Mouse (Mus musculus) natural killer cell, adult 2 months (primary cell): Measurements from ENCODE around the gene Calhm1.
"Not testable (repeated sequence)": the region's sequence is repeated elsewhere in the genome, so short reads cannot be mapped to it uniquely, and the experiment has no call there.

Source experiments
- DNase-seq, 2 experiments: peaks; one replicate each; pipeline ENCODE4 v3.0.0; 2022; ENCODE audit warnings: low spot score in 2 of 2

The Calhm1 gene

DNA sequence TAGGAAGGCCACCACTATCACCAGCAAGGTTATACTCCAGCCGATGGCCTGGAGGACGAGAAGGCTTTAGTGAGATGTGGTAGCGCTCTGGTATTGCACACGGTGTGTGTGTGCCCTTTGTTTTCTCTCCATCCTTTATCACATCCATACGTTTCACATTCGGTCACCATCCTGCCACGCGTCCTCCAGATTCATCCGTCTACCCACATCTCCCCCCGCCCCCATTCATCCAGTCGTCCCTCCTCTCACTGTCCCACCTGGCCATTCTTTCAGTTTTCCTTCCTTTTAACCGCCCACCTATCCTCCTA, 8.0 kb upstream of the Calhm1 start:
- DNase-seq, result no peak

DNA sequence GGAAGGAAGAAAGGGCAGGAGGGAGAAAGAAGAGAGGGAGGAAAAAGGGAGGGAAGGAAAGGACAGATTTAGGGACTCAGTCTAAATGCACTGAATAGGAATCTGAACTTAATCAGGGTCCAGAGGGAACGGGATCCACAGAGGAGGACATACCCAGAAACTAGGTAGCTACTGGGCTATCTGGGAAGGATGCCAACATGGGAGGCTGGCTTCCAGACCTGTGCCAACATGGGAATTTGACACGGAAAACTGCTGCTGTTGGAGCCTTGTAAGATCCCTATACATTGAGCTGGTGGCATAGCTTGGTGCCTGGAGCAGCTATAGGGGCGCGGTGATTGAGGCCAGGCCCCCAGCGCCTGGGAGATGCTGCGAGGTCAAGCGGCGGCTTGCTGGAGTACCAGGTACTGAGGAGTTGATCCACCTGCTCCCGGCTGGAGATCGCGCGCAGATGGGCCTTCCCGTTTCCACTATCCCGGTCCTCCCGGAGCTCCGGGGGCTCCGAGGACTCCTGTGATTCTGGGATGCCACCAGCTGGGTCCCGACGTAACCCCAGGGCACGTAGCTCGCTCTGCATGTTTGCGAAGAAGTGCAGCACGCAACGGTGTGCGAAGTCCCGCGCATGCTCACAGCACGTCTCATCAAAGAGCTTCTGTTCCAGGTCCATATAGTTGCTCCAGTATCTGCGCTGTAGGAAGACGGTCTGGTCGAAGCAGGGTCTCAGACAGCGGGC, 7.4 kb upstream of the Calhm1 start:
- DNase-seq, result no peak

DNA sequence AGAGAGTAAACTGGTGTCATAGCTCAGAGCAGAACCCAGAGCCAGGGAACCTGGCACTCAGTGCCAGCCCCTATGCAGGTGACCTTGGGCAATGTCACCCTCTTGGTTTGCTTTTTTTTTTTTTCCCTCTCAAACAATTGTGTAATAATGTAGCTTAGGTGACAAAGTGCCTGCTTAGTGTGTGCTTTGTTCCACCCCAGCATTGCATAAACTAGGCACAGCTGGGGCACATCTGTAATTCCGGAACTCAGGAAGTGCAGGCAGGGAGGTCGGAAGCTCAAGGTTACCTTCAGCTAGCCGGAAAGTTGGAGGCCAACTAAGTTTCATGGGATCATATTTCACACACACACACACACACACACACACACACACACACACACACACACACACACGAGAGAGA, 5.8 kb upstream of the Calhm1 start:
- no peak for DNase-seq

- DNase-seq, result no peak
Observed at GRCm38 (mm10) chr19:47148267-47148847, 4.3 kb upstream of the Calhm1 start.

DNA sequence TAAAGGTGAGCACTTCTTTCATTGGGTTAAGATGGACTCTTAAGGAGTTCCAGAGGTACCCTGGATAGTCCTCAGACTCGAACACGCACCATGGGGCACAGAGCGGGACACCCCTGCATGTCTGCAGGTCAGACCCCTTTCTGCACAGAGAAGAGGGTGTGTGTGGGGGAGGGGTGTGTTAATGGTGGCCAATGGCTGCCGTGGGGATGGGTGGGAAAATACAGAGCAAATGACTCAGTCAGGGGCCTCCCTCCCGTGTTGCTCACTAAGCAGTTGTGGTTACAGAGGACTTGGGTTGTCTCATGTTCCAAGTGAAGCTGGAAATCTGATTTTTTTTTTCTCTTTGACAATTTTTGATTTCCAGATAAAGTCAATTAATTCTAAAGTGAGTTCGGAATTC, 1.6 kb downstream of the Calhm1 start:
- DNase-seq, result no peak

DNA sequence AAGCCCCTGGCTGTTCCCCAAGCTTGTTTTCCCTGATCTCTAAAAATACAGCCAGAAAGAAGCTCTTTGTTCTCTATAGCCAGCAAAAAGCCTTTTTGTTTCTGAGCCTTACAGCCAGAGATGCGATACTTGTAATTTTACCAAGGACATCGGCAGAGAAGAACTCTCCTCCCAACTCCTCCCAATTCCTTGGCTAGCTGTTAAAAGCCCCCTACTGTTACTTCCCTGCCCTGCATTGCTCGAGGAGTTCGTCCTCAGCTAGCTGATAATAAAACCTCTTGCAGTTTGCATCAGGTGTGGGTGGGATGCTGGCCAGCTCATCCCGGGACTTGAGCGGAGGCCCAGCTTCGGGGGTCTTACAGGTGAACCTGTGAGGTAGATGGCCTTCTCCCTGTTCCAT, 4.4 kb downstream of the Calhm1 start:
- DNase-seq, result not testable (repeated sequence)

DNA sequence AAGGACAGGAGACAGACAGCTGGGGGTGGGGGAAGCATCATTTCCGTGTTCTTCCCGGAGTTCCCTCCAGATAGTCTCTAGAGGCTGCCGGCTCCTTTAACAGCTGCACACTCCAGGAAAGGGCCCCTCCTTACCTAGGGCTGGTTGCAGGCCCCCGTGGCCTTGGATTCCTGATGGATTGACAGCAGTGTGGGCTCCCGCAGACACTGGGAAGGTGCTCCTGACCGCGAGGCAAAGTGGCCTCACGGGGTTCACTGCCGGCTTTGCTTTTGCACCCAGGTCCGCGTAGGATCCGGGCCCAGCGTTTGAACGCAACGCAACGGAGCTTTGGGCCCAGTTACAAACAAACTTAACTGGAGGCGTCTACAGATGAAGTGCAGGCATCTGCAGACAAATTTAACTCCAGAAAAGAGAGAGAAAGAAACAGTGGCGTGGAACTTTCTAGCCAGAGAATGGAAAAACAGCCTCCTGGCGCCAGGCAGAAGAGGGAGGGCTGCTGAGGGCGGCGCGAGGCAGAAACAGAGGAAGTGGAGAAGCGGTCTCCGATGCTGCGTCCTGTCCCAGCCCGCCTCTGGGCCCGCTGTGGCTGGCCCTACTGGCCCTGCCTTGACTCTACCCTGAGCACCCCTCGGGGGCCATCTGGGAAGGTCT, 6.2 kb downstream of the Calhm1 start, which contains the start of gene Calhm2:
TSS of gene Calhm2 (minus strand) at position 524 of the 651 bp plus-strand sequence.
- peak; percentile 38 to 42 for DNase-seq

DNA sequence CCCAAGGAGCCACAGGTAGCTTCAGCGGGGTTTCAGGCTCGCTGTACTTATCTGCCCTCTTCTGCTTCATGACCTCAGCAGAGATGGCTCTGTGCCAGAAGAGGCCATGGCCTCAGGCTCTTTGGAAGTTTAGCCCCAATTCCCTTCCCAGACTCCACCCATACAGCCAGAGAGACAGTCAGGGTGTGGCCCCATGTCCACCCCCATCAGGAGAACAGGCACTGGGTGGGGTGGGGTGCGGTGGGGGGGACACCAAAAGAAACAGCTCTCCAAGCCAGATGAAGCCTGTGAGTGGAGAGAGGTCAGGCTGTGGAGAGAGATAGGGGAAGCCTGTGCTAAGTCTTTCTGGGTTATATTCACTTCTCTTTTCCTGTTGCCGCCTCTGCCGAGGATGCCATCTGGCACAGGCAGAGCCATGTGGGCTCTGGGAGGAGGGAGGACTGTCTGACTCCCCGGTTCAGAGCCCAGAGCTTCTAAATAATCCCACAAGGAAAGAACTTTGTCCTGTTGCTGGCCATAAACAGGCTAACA, 6.9 kb downstream of the Calhm1 start:
- peak in 1 of 2 experiments; percentile 18 for DNase-seq

DNA sequence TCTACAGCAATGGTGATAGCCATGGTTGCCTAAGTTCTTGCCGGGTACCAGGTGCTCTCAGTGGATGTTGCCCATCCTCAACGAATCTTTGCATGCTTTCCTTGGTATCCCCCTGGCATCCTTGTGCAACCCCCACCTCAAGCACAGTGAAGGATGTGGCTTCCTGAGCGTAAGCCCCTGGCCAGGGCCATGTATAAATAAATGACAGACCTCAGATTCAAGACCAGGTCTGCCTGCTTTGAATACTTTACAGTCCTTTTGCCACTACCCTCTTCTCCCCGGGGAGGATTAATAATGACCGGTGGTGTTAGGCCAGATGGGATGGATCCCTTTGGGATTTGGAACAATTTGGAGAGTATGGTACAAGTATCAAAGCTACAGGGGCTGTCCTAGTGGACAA, 7.9 kb downstream of the Calhm1 start:
- no peak for DNase-seq

DNA sequence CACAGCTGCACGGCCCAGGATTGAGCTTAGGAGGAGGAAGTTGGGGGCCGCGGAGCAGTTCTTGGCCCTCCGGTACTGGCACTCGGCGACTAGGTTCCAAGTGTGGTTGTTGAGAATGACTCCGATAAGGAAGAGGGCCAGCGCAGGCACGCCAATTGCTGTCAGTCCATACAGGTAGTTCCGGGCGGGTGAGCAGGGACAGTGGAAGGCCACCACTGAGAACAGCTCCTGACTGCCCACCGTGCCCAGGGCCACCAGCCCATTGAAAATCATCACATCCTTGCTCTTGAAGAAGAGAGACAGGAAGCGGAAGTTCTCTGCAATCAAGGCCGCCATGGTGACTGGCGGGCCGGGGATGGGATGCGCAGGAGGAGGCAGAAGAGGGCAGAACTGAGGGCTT, 8.5 kb downstream of the Calhm1 start:
- no peak for DNase-seq

GRCm38 (mm10) chr19:47133161-47133560, 10.9 kb downstream of the Calhm1 start:
- peak; percentile 52 to 71 for DNase-seq

DNA sequence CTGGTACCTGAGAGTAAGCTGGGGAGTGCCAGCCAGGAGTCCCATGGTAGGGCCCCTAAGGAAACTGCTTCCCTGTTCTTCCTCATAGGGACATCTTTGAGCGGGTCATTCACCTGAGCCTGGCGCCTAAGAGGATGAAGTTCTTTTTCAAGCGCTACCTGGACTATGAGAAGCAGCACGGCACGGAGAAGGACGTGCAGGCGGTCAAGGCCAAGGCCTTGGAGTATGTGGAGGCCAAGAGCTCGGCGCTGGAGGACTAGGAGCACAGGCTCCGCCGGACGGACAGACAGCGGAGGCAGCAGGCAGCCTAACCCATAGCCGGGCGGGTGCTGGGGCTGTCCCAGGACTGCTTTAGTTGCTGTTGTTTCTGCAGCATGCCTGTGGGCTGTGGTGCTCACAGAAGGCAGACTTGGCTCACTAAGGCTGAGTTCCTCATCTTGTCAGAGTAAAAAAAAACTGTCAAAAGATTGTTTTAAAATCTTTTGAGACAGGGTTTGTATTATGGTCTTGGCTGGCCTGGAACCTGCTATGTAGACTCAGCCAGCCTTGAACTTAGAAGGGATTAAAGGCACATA, 13.4 kb downstream of the Calhm1 start:
- DNase-seq, result no peak

GRCm38 (mm10) chr19:47128835-47129234, 15.2 kb downstream of the Calhm1 start:
- DNase-seq, result no peak

DNA sequence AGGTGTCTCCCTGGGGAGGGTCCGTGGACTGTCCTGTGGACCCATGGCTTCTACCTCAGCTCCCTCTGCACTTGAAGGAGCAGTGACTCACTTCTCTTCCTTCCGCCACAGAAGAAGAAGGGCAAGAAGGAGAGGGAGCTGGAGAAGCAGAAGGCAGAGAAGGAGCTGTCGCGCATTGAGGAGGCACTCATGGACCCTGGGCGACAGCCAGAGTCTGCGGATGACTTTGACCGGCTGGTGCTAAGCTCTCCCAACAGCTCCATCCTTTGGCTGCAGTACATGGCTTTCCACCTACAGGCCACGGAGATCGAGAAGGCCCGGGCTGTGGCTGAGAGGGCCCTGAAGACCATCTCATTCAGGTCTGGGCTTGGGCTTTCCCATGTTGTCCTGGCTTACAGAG, 15.9 kb downstream of the Calhm1 start:
- no peak for DNase-seq

GRCm38 (mm10) chr19:47122802-47123201, 21.3 kb downstream of the Calhm1 start:
- peak in 1 of 2 experiments; percentile 49 for DNase-seq

- DNase-seq, result peak in 1 of 2 experiments; percentile 23
Observed at GRCm38 (mm10) chr19:47121054-47121453, 23.0 kb downstream of the Calhm1 start.

GRCm38 (mm10) chr19:47118634-47119033, 25.4 kb downstream of the Calhm1 start:
- DNase-seq, result no peak

GRCm38 (mm10) chr19:47104641-47105271, 39.3 kb downstream of the Calhm1 start:
- DNase-seq, result no peak

GRCm38 (mm10) chr19:47101080-47101479, 43.0 kb downstream of the Calhm1 start:
- DNase-seq, result no peak
